Mouse (Mus musculus) lung, embryonic 14.5 days (tissue): ENCODE results near the gene D6Wsu163e. TPM values are rescaled to one million over a fixed set of nuclear protein-coding genes. Genes with fewer than 3 reads are reported as not detected.

Source experiments
- ATAC-seq: fragments of 200-750 bp; cut with Nextera tagmentation; 2 replicates; pipeline ENCODE4 v1.8.0; 2017; ENCODE audit warnings: mild to moderate bottlenecking, moderate TSS enrichment, moderate library complexity; ENCODE audit not compliant: insufficient read depth
- DNase-seq: peaks from one replicate; pipeline ENCODE4 v3.0.0-alpha.2; 2015
- H3K27ac ChIP-seq: fragments of 300-500 bp; sonication (generic); 2 replicates; pipeline ENCODE4 v1.5.1; 2014; ENCODE audit warnings: low read depth, mild to moderate bottlenecking, moderate library complexity
- H3K27me3 ChIP-seq: fragments of 300-500 bp; sonication (generic); 2 replicates; pipeline ENCODE4 v1.6.1; 2014; ENCODE audit warnings: low read length, control low read depth; ENCODE audit not compliant: insufficient read depth
- H3K36me3 ChIP-seq: fragments of 300-500 bp; sonication (generic); 2 replicates; pipeline ENCODE4 v1.6.1; 2014; ENCODE audit warnings: control low read depth; ENCODE audit not compliant: insufficient read depth
- H3K4me1 ChIP-seq: fragments of 300-500 bp; sonication (generic); 2 replicates; pipeline ENCODE4 v1.6.1; 2014; ENCODE audit warnings: antibody characterized with exemption, control low read depth; ENCODE audit not compliant: insufficient read depth
- H3K4me2 ChIP-seq: fragments of 300-500 bp; sonication (generic); 2 replicates; pipeline ENCODE4 v1.6.1; 2014; ENCODE audit warnings: mild to moderate bottlenecking
- H3K4me3 ChIP-seq: fragments of 300-500 bp; sonication (generic); 2 replicates; pipeline ENCODE4 v1.5.1; 2014; ENCODE audit warnings: low read depth, low read length
- H3K9ac ChIP-seq: fragments of 300-500 bp; sonication (generic); 2 replicates; pipeline ENCODE4 v1.6.1; 2014
- H3K9me3 ChIP-seq: fragments of 300-500 bp; sonication (generic); 2 replicates; pipeline ENCODE4 v1.6.1; 2016; ENCODE audit warnings: low read depth, low read length, control low read depth
- CTCF ChIP-seq: IDR thresholded peaks from 2 replicates; pipeline ENCODE4 v1.5.1; 2016; ENCODE audit warnings: antibody characterized with exemption, low read depth
- WGBS: fragments of 180-500 bp; shearing (Covaris S2); extraction: QIAGEN DNeasy Blood & Tissue Kit; methylation state at CpG from one replicate; pipeline ENCODE4 v1.1.7; 2014; 5-methylcytosine and 5-hydroxymethylcytosine counted together
- polyA plus RNA-seq: library from polyadenylated mRNA; unstranded; fragments of >200 nt; fragmentation: Nextera tagmentation; extraction: Ambion mirVana; gene quantifications from 2 replicates; pipeline ENCODE4 v1.2.1, GENCODE M21; 2014

D6Wsu163e gene
- polyA plus RNA-seq: 15.6 and 16.7 TPM in 2 replicates

GRCm38 (mm10) chr6:126939487-126940171 is at the start of gene D6Wsu163e, which contains the start of gene Rad51ap1:
TSS of gene D6Wsu163e (plus strand) at chr6:126939962.
TSS of gene Rad51ap1 (minus strand) at chr6:126939587.
- no peak for TF ChIP-seq CTCF
- under 1% methylated on average over 33 of the region's 33 CpGs for WGBS
- ATAC-seq: peak; percentile 100
- H3K9me3 ChIP-seq: no peaks in the 10 kb centered on the region
- H3K4me3 ChIP-seq: peak within 1 kb of the TSS; percentile 61
- H3K9ac ChIP-seq: peak within 1 kb of the TSS; percentile 79
- DNase-seq: peak; percentile 97
- H3K36me3 ChIP-seq: 0 out of 2 replicates have a peak, but pooled peaks cover 4% of the 10 kb centered on the region
- H3K4me2 ChIP-seq: peak within 1 kb of the TSS; percentile 80
- no peaks in the 10 kb centered on the region for H3K27me3 ChIP-seq
- peaks cover 3% of the 10 kb centered on the region; the same call in 1 of the 2 replicates for H3K4me1 ChIP-seq
- H3K27ac ChIP-seq: peak within 1 kb of the TSS; percentile 31; the same call in 1 of the 2 replicates

GRCm38 (mm10) chr6:126907378-126907777 is 32.4 kb upstream of the D6Wsu163e start:
- Histone ChIP-seq H3K4me1 (no peaks in the 10 kb centered on the region), H3K9ac (no peak overlapping the region), H3K9me3 (no peaks in the 10 kb centered on the region), H3K27ac (no peak overlapping the region), H3K36me3 (no peaks in the 10 kb centered on the region), H3K27me3 (no peaks in the 10 kb centered on the region), H3K4me3 (no peak overlapping the region), H3K4me2 (no peak overlapping the region)
- DNase-seq (no peak), ATAC-seq (no peak)
- WGBS: 77% methylated on average over 4 of the region's 5 CpGs
- no peak for TF ChIP-seq CTCF

GRCm38 (mm10) chr6:126907876-126908275 is 31.9 kb upstream of the D6Wsu163e start:
- DNase-seq: no peak
- no peak for ATAC-seq
- Histone ChIP-seq H3K4me3 (no peak overlapping the region), H3K36me3 (no peaks in the 10 kb centered on the region), H3K4me1 (no peaks in the 10 kb centered on the region), H3K9me3 (no peaks in the 10 kb centered on the region), H3K27ac (no peak overlapping the region), H3K9ac (no peak overlapping the region), H3K4me2 (no peak overlapping the region), H3K27me3 (no peaks in the 10 kb centered on the region)
- 65% methylated on average over 3 of the region's 3 CpGs for WGBS
- no peak for TF ChIP-seq CTCF

- WGBS: 66% methylated on average over 4 of the region's 4 CpGs
- Histone ChIP-seq H3K36me3 (no peaks in the 10 kb centered on the region), H3K4me3 (no peak overlapping the region), H3K4me2 (no peak overlapping the region), H3K9ac (no peak overlapping the region), H3K9me3 (no peaks in the 10 kb centered on the region), H3K27me3 (no peaks in the 10 kb centered on the region), H3K4me1 (no peaks in the 10 kb centered on the region), H3K27ac (no peak overlapping the region)
- no peak for TF ChIP-seq CTCF
- ATAC-seq (no peak), DNase-seq (no peak)
Observed at GRCm38 (mm10) chr6:126910727-126911126, 29.0 kb upstream of the D6Wsu163e start.

GRCm38 (mm10) chr6:126914928-126915327 is 24.8 kb upstream of the D6Wsu163e start:
- Histone ChIP-seq H3K36me3 (no peaks in the 10 kb centered on the region), H3K9me3 (no peaks in the 10 kb centered on the region), H3K9ac (no peak overlapping the region), H3K4me2 (no peak overlapping the region), H3K4me3 (no peak overlapping the region), H3K4me1 (no peaks in the 10 kb centered on the region), H3K27ac (no peak overlapping the region), H3K27me3 (no peaks in the 10 kb centered on the region)
- no peak for TF ChIP-seq CTCF
- DNase-seq: no peak
- 76% methylated on average over 5 of the region's 5 CpGs for WGBS
- no peak for ATAC-seq

GRCm38 (mm10) chr6:126921111-126921881 is 18.5 kb upstream of the D6Wsu163e start, which contains the start of gene Dyrk4:
TSS of gene Dyrk4 (minus strand) at chr6:126921839.
- WGBS: 9% methylated on average over 21 of the region's 21 CpGs
- peak within 1 kb of the TSS; percentile 40; the same call in 1 of the 2 replicates for H3K9ac ChIP-seq
- TF ChIP-seq CTCF: no peak
- no peaks in the 10 kb centered on the region for H3K27me3 ChIP-seq
- ATAC-seq (peak; percentile 82), DNase-seq (peak; percentile 52)
- H3K4me1 ChIP-seq: no peaks in the 10 kb centered on the region
- no peaks in the 10 kb centered on the region for H3K9me3 ChIP-seq
- H3K4me3 ChIP-seq: no peak within 1 kb of the TSS
- H3K27ac ChIP-seq: peak within 1 kb of the TSS; percentile 61; the same call in 1 of the 2 replicates
- peaks cover 40% of the 10 kb centered on the region for H3K36me3 ChIP-seq
- H3K4me2 ChIP-seq: peak within 1 kb of the TSS; percentile 44

GRCm38 (mm10) chr6:126932896-126933295 is 6.9 kb upstream of the D6Wsu163e start:
- Histone ChIP-seq H3K4me1 (no peaks in the 10 kb centered on the region), H3K9ac (no peak overlapping the region), H3K9me3 (no peaks in the 10 kb centered on the region), H3K27me3 (no peaks in the 10 kb centered on the region), H3K4me2 (no peak overlapping the region), H3K27ac (no peak overlapping the region), H3K4me3 (no peak overlapping the region), H3K36me3 (peaks cover 63% of the 10 kb centered on the region)
- ATAC-seq (no peak), DNase-seq (no peak)
- TF ChIP-seq CTCF: no peak
- WGBS: 88% methylated on average over 2 of the region's 2 CpGs
